Mouse (Mus musculus): Measurements from ENCODE around the gene Acacb. TPM values are rescaled to one million over a fixed set of nuclear protein-coding genes. Genes with fewer than 3 reads are reported as not detected.

Gene Acacb
- polyA plus RNA-seq, 1 experiment from 2014 or later, result 16.1 TPM

GRCm38 (mm10) chr5:114228901-114229300 lies 82.6 kb downstream of the Acacb start:
- WGBS, result 81% methylated on average over 5 of the region's 5 CpGs
- H3K4me3 ChIP-seq, result no peak overlapping the region
- peaks cover 96% of the 10 kb centered on the region for H3K36me3 ChIP-seq
- H3K27ac ChIP-seq (ENCODE audit: poor library complexity, severe bottlenecking), result no peak overlapping the region
- H3K9ac ChIP-seq, result no peak overlapping the region
- peaks cover 20% of the 10 kb centered on the region for H3K9me3 ChIP-seq (replicated peaks)
- H3K4me1 ChIP-seq (replicated peaks), result no peaks in the 10 kb centered on the region
- H3K27me3 ChIP-seq (replicated peaks), result no peaks in the 10 kb centered on the region
- no peak overlapping the region for H3K4me2 ChIP-seq
- no peak for ATAC-seq (ENCODE audit: insufficient number of reproducible peaks, low FRiP score)

DNA sequence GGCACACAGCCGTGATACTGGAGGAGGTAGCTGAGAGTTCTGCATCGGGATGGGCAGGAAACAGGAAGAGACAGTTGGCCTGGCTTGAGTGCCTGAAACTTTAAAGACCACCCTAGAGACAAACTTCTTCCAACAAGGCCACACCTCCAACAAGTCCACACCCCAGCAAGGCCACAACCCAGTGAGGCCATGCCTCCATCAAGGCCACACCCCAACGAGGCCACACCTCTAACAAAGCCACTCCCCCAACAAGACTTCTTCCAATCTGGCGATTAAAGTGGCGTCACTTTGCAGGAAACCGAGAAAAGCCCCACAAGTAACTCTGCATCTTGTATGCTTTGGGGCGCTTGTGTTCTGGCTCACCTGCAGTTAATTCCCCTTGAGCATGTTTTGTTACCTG lies 92.6 kb downstream of the Acacb start:
- ATAC-seq (ENCODE audit: insufficient number of reproducible peaks, low FRiP score), result no peak
- no peak overlapping the region for H3K4me3 ChIP-seq
- H3K27ac ChIP-seq (ENCODE audit: poor library complexity, severe bottlenecking), result no peak overlapping the region
- no peaks in the 10 kb centered on the region for H3K9me3 ChIP-seq (replicated peaks)
- H3K9ac ChIP-seq, result no peak overlapping the region
- H3K4me1 ChIP-seq (replicated peaks), result 0 out of 2 replicates have a peak, but pooled peaks cover 2% of the 10 kb centered on the region
- H3K4me2 ChIP-seq, result no peak overlapping the region
- WGBS, result 29% methylated on average over 7 of the region's 7 CpGs
- peaks cover 44% of the 10 kb centered on the region for H3K36me3 ChIP-seq
- H3K27me3 ChIP-seq (replicated peaks), result no peaks in the 10 kb centered on the region

DNA sequence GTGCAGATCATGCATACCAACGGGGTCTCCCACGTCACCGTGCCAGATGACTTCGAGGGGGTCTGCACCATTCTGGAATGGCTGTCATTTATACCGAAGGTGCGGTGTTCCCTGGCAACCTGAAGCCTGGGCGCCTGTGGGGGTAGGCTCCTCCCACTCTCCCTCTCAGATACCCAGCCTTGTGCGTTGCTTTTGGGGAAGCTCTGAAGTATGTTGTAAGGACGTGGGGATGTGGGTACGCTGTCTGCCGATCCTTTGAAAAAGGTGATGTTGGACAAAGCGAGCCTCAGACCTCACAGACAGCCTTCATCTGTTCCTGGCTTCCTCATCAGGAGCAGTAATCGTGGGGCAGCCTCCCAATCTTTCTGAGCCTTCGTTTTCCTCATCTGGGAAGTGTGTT lies 93.4 kb downstream of the Acacb start:
- H3K9me3 ChIP-seq (replicated peaks), result no peaks in the 10 kb centered on the region
- no peaks in the 10 kb centered on the region for H3K27me3 ChIP-seq (replicated peaks)
- ATAC-seq (ENCODE audit: insufficient number of reproducible peaks, low FRiP score), result no peak
- 51% methylated on average over 14 of the region's 14 CpGs for WGBS
- H3K36me3 ChIP-seq, result peaks cover 45% of the 10 kb centered on the region
- no peak overlapping the region for H3K9ac ChIP-seq
- no peak overlapping the region for H3K4me2 ChIP-seq
- no peak overlapping the region for H3K27ac ChIP-seq (ENCODE audit: poor library complexity, severe bottlenecking)
- 0 out of 2 replicates have a peak, but pooled peaks cover 2% of the 10 kb centered on the region for H3K4me1 ChIP-seq (replicated peaks)
- H3K4me3 ChIP-seq, result no peak overlapping the region

DNA sequence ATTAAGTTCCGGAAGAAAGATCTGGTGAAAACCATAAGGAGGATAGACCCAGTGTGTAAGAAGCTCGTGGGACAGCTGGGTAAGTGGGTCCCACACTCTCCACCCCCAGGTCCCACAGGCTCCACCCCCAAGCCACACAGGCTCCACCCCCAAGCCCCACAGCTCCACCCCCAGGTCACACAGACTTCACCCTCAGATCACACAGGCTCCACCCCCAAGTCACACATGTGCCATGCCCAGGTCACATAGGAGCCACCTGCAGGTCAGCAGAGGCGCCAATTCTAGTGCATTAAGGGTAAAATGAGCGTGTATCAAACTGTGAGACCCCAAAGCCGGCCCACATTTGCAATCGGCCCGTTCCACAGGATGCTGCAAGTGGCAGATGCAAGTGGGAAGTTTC lies 100.1 kb downstream of the Acacb start:
- no peak for ATAC-seq (ENCODE audit: insufficient number of reproducible peaks, low FRiP score)
- no peak overlapping the region for H3K9ac ChIP-seq
- H3K4me1 ChIP-seq (replicated peaks), result no peaks in the 10 kb centered on the region
- H3K9me3 ChIP-seq (replicated peaks), result no peaks in the 10 kb centered on the region
- H3K27ac ChIP-seq (ENCODE audit: poor library complexity, severe bottlenecking), result no peak overlapping the region
- no peak overlapping the region for H3K4me3 ChIP-seq
- H3K36me3 ChIP-seq, result peaks cover 60% of the 10 kb centered on the region
- WGBS, result 77% methylated on average over 7 of the region's 7 CpGs
- H3K4me2 ChIP-seq, result no peak overlapping the region
- H3K27me3 ChIP-seq (replicated peaks), result peaks cover 2% of the 10 kb centered on the region; the same call in 1 of the 2 replicates

- H3K27me3 ChIP-seq (replicated peaks), result peaks cover 4% of the 10 kb centered on the region; the same call in 1 of the 2 replicates
- H3K9ac ChIP-seq, result no peak overlapping the region
- no peaks in the 10 kb centered on the region for H3K4me1 ChIP-seq (replicated peaks)
- H3K4me3 ChIP-seq, result no peak overlapping the region
- H3K9me3 ChIP-seq (replicated peaks), result no peaks in the 10 kb centered on the region
- H3K27ac ChIP-seq (ENCODE audit: poor library complexity, severe bottlenecking), result no peak overlapping the region
- peaks cover 47% of the 10 kb centered on the region for H3K36me3 ChIP-seq
- ATAC-seq (ENCODE audit: insufficient number of reproducible peaks, low FRiP score), result no peak
- WGBS, result 18% methylated on average over 14 of the region's 14 CpGs
- no peak overlapping the region for H3K4me2 ChIP-seq
Measured at GRCm38 (mm10) chr5:114248174-114248589, 101.8 kb downstream of the Acacb start.

DNA sequence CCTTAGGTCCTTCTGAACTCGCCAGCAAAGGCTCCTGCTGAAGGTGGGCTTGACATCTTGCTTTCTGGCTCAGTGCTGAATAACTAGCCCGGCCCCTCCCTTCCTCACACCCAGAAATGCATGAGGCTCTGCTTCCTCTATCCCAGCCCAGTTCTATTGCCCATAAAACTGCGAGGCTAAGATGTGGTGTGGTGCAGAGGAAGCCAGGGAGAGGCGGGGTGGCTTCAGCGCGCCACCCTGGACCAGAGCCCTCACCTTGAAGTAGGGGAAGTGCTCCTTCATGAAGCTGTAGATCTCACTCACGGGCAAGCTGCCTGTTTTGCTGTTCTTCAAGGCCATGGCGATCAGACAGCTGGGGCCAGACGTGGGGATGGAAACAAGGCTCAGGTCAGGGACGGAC lies 113.2 kb downstream of the Acacb start:
- H3K4me3 ChIP-seq, result no peak overlapping the region
- no peaks in the 10 kb centered on the region for H3K36me3 ChIP-seq
- H3K27ac ChIP-seq (ENCODE audit: poor library complexity, severe bottlenecking), result no peak overlapping the region
- no peaks in the 10 kb centered on the region for H3K9me3 ChIP-seq (replicated peaks)
- peaks cover 29% of the 10 kb centered on the region for H3K27me3 ChIP-seq (replicated peaks)
- ATAC-seq (ENCODE audit: insufficient number of reproducible peaks, low FRiP score), result no peak
- 57% methylated on average over 10 of the region's 10 CpGs for WGBS
- no peaks in the 10 kb centered on the region for H3K4me1 ChIP-seq (replicated peaks)
- no peak overlapping the region for H3K9ac ChIP-seq
- no peak overlapping the region for H3K4me2 ChIP-seq

DNA sequence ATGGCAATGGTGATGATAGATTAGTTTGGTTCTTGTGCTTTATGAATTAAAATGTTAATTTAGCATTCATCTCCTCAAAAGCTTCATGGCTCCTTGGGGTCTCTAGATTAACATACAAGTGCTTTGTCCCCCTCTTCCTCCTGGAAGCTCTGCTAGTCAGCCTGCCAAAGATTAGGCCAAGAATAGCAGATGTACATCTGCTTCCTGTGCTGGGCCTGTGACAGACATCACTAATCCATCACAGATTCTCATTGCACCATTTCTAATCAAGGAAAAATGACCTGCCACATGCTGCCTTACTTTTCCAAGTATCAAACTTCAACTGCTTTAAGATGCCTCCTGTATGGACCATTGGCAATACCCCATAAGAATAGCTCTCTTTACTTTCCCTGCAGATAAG lies 115.2 kb downstream of the Acacb start:
- Histone ChIP-seq H3K36me3 (no peaks in the 10 kb centered on the region), H3K4me2 (no peak overlapping the region)
- ATAC-seq (ENCODE audit: insufficient number of reproducible peaks, low FRiP score), result no peak

DNA sequence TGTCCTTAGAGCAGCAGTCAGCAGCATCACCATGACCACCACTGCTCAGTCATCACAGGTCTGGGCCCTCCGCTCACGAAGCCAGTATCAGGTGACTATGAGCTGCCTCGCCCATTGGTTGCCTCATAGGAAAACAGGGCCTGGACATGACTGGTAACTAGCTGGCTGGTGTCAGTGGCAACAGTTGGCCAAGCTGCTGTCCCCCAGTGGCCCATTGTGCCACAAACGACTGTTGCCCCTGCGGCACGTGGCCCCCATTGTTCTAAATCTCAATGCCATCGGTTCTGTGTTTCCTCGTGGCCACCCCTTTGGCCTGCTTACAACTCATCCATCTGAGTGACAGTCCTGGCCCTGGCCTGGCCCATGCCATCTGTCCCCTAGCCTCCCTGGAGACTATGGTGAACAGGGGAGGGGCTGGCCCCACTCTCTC lies 117.7 kb downstream of the Acacb start:
- H3K4me1 ChIP-seq (replicated peaks), result no peaks in the 10 kb centered on the region
- 86% methylated on average over 8 of the region's 8 CpGs for WGBS
- H3K9ac ChIP-seq, result no peak overlapping the region
- no peaks in the 10 kb centered on the region for H3K36me3 ChIP-seq
- H3K27ac ChIP-seq (ENCODE audit: poor library complexity, severe bottlenecking), result no peak overlapping the region
- no peak overlapping the region for H3K4me2 ChIP-seq
- no peak overlapping the region for H3K4me3 ChIP-seq
- ATAC-seq (ENCODE audit: insufficient number of reproducible peaks, low FRiP score), result no peak
- peaks cover 44% of the 10 kb centered on the region for H3K27me3 ChIP-seq (replicated peaks)
- H3K9me3 ChIP-seq (replicated peaks), result no peaks in the 10 kb centered on the region

More for the DNA sequence above, 115.2 kb downstream of the Acacb start:
- Histone ChIP-seq H3K9me3 (replicated peaks) (no peaks in the 10 kb centered on the region), H3K9ac (no peak overlapping the region), H3K27ac (ENCODE audit: poor library complexity, severe bottlenecking) (no peak overlapping the region), H3K4me1 (replicated peaks) (no peaks in the 10 kb centered on the region), H3K4me3 (no peak overlapping the region), H3K27me3 (replicated peaks) (peaks cover 28% of the 10 kb centered on the region)

GRCm38 (mm10) chr5:114264791-114265190 lies 118.5 kb downstream of the Acacb start:
- Histone ChIP-seq H3K4me2 (no peak overlapping the region), H3K27ac (ENCODE audit: poor library complexity, severe bottlenecking) (no peak overlapping the region), H3K9me3 (replicated peaks) (no peaks in the 10 kb centered on the region), H3K27me3 (replicated peaks) (peaks cover 51% of the 10 kb centered on the region), H3K9ac (no peak overlapping the region), H3K36me3 (no peaks in the 10 kb centered on the region), H3K4me1 (replicated peaks) (no peaks in the 10 kb centered on the region), H3K4me3 (no peak overlapping the region)
- no peak for ATAC-seq (ENCODE audit: insufficient number of reproducible peaks, low FRiP score)
- 76% methylated on average over 8 of the region's 8 CpGs for WGBS

DNA sequence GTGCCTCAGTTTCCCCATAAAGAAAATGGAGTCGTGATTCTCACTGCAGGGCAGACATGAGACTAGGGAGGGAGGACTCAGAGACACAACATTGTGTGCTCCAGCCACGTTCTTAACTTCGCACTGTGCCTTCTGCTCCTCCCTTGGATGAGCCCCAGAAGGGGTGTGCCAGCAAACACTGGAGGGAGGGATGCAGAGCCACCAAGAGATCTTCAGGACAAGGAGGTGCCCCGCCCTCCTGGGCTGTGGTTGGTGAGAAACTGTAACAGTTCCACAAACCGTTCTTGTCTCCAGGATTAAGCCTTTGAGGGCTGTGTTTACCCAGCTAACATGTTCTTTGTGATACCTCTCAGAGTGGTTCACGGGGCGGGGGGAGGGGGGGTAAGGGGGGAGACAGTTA lies 122.3 kb downstream of the Acacb start:
- Histone ChIP-seq H3K9ac (no peak overlapping the region), H3K36me3 (no peaks in the 10 kb centered on the region), H3K4me3 (no peak overlapping the region), H3K9me3 (replicated peaks) (no peaks in the 10 kb centered on the region), H3K4me2 (no peak overlapping the region), H3K27ac (ENCODE audit: poor library complexity, severe bottlenecking) (no peak overlapping the region), H3K27me3 (replicated peaks) (peaks cover 89% of the 10 kb centered on the region), H3K4me1 (replicated peaks) (peaks cover 4% of the 10 kb centered on the region)
- ATAC-seq (ENCODE audit: insufficient number of reproducible peaks, low FRiP score), result no peak
- WGBS, result 48% methylated on average over 7 of the region's 7 CpGs

DNA sequence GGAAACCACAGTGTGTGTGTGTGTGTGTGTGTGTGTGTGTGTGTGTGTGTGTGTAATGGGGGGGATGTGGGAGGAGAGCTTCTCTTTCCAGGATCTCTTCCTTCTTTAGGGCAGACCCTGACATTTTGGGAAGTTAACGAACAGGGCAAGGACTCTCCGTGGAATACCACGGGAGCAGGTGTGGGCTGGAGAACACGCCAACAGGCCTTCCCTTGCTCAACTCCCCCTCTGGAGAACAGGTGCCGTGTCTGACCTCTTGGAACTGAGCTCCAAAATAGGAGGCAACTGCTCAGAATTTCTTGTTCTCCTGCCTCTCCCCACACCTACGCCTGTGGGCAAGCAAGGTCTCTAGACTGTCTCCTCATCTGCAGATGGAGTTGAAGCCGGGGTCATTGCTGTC lies 123.2 kb downstream of the Acacb start:
- H3K9me3 ChIP-seq (replicated peaks), result no peaks in the 10 kb centered on the region
- H3K36me3 ChIP-seq, result no peaks in the 10 kb centered on the region
- 61% methylated on average over 7 of the region's 7 CpGs for WGBS
- H3K4me3 ChIP-seq, result no peak overlapping the region
- H3K27ac ChIP-seq (ENCODE audit: poor library complexity, severe bottlenecking), result no peak overlapping the region
- no peak for ATAC-seq (ENCODE audit: insufficient number of reproducible peaks, low FRiP score)
- H3K27me3 ChIP-seq (replicated peaks), result peaks cover 90% of the 10 kb centered on the region
- H3K4me1 ChIP-seq (replicated peaks), result peaks cover 12% of the 10 kb centered on the region
- no peak overlapping the region for H3K9ac ChIP-seq
- H3K4me2 ChIP-seq, result no peak overlapping the region

- no peak overlapping the region for H3K4me2 ChIP-seq
- no peak overlapping the region for H3K9ac ChIP-seq
- H3K27me3 ChIP-seq (replicated peaks), result peaks cover 90% of the 10 kb centered on the region
- H3K4me3 ChIP-seq, result no peak overlapping the region
- H3K4me1 ChIP-seq (replicated peaks), result peaks cover 12% of the 10 kb centered on the region
- no peak overlapping the region for H3K27ac ChIP-seq (ENCODE audit: poor library complexity, severe bottlenecking)
- no peaks in the 10 kb centered on the region for H3K9me3 ChIP-seq (replicated peaks)
- H3K36me3 ChIP-seq, result no peaks in the 10 kb centered on the region
- no peak for ATAC-seq (ENCODE audit: insufficient number of reproducible peaks, low FRiP score)
- 20% methylated on average over 12 of the region's 12 CpGs for WGBS
Measured at GRCm38 (mm10) chr5:114269984-114270383, 123.6 kb downstream of the Acacb start.

Measured in heart, embryonic 12.5 days (tissue).